Mouse (Mus musculus) T-helper 2 cell (primary cell): ENCODE measurements around the gene Fh1.

Experiments
- in situ Hi-C: fragments of 300-600 bp; cut with MboI, MseI; formaldehyde crosslinking; loops from one replicate; pipeline ENCODE4 v1.15.1; 2025; ENCODE audit warnings: high pct_unique_total_duplicates

The Fh1 gene

DNA sequence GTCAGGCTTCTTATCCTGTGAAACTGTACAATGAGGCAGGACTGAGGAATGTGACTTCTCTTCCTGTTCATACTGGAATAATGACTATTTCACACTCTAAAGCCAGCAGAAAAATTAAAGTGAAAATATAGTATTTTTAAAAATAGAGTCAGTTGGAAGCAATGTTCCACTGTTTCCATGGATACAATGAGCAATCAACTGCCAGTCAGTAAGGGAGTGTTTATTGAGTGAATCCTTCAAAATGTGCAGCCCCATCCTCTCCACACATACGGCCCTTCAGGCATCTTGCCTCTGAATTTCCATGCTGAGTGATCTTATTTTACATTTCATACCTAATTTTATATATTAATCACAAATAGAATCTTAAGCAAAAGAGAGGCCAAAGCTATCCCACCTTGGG lies 74.8 kb downstream of the Fh1 start:
- in situ Hi-C loops, result no loop called here
